17 mouse cellular contexts compared by ENCODE assay signal in genomic region chr6:145616402-145617229, GRCm38 (mm10). TPM values are rescaled to one million over a fixed set of nuclear protein-coding genes. Genes with fewer than 3 reads are reported as not detected.
DNase-seq lines count a peak whose midpoint lies in the region; ATAC-seq and TF ChIP-seq lines count a peak whose summit lies in the region.
"Had no signal": no experiment of that assay in that cellular context is flagged by ENCODE, and none has a peak within 500 bp of the region (broad histone marks: within the 10 kb centered on the region; RNA-seq: fewer than 3 reads in every experiment).

No protein-coding gene starts in this region.

- no peak for ATAC-seq in liver, embryonic 13.5 days (ENCODE audit: low read depth)
- ATAC-seq in forebrain, embryonic 15.5 days (replicated peaks) = no peak
- ATAC-seq: forebrain, embryonic 16.5 days had no signal

- TF ChIP-seq EP300 in heart, adult 2 months (IDR thresholded peaks at IDR 0.05; ENCODE audit: insufficient read depth, low read depth, low read length) = no peak

- 0 out of 2 replicates have a peak overlapping the region, but pooled peaks have one; percentile 5 for H3K4me2 ChIP-seq in liver, embryonic 13.5 days
- H3K4me2 ChIP-seq in forebrain, embryonic 15.5 days (replicated peaks) = no peak overlapping the region
- H3K4me2 ChIP-seq: hindbrain, embryonic 15.5 days; neural tube, embryonic 13.5 days had no signal

- no peaks in the 10 kb centered on the region for H3K27me3 ChIP-seq in heart, adult 2 months (ENCODE audit: control insufficient read depth, insufficient read depth, low read length)
- H3K27me3 ChIP-seq in testis, adult 2 months (ENCODE audit: control insufficient read depth, insufficient read depth, low read length) = no peaks in the 10 kb centered on the region
- H3K27me3 ChIP-seq in liver, embryonic 13.5 days = no peaks in the 10 kb centered on the region
- H3K27me3 ChIP-seq in forebrain, embryonic 15.5 days = no peaks in the 10 kb centered on the region
- H3K27me3 ChIP-seq: hindbrain, embryonic 15.5 days; neural tube, embryonic 13.5 days had no signal

- no peak overlapping the region for H3K27ac ChIP-seq in heart, adult 2 months
- H3K27ac ChIP-seq in testis, adult 2 months (ENCODE audit: control insufficient read depth, insufficient read depth, low read depth, low read length) = peak overlapping the region; percentile 93
- no peak overlapping the region for H3K27ac ChIP-seq in liver, embryonic 13.5 days
- H3K27ac ChIP-seq in forebrain, embryonic 15.5 days (replicated peaks) = no peak overlapping the region
- H3K27ac ChIP-seq: hindbrain, embryonic 15.5 days; neural tube, embryonic 13.5 days had no signal

- no peak for TF ChIP-seq POLR2A in heart, adult 2 months (IDR thresholded peaks at IDR 0.05; ENCODE audit: insufficient read depth, low read depth, low read length)
- TF ChIP-seq POLR2A in testis, adult 2 months (IDR thresholded peaks at IDR 0.05; ENCODE audit: control insufficient read depth, low read depth, low read length) = no peak

- H3K4me1 ChIP-seq in heart, adult 2 months (ENCODE audit: control insufficient read depth, insufficient read depth, low read length) = no peaks in the 10 kb centered on the region
- peaks cover 7% of the 10 kb centered on the region for H3K4me1 ChIP-seq in testis, adult 2 months (ENCODE audit: control insufficient read depth, insufficient read depth, low read length)
- peaks cover 3% of the 10 kb centered on the region; the same call in 1 of the 2 replicates for H3K4me1 ChIP-seq in liver, embryonic 13.5 days (replicated peaks)
- H3K4me1 ChIP-seq in forebrain, embryonic 15.5 days = no peaks in the 10 kb centered on the region
- H3K4me1 ChIP-seq: hindbrain, embryonic 15.5 days; neural tube, embryonic 13.5 days had no signal

- no peaks in the 10 kb centered on the region for H3K79me2 ChIP-seq in heart, adult 2 months (replicated peaks; ENCODE audit: control insufficient read depth, insufficient read depth, low read length)

- peak overlapping the region; percentile 4; the same call in 1 of the 2 replicates for H3K9ac ChIP-seq in heart, adult 2 months (ENCODE audit: low read depth, low read length)
- H3K9ac ChIP-seq in liver, embryonic 13.5 days = no peak overlapping the region
- H3K9ac ChIP-seq in forebrain, embryonic 15.5 days (replicated peaks) = no peak overlapping the region
- H3K9ac ChIP-seq: hindbrain, embryonic 15.5 days; neural tube, embryonic 13.5 days had no signal

- H3K36me3 ChIP-seq in heart, adult 2 months (ENCODE audit: control insufficient read depth, insufficient read depth, low read length) = no peaks in the 10 kb centered on the region
- no peaks in the 10 kb centered on the region for H3K36me3 ChIP-seq in testis, adult 2 months (ENCODE audit: control insufficient read depth, insufficient read depth, low read length)
- no peaks in the 10 kb centered on the region for H3K36me3 ChIP-seq in liver, embryonic 13.5 days
- no peaks in the 10 kb centered on the region for H3K36me3 ChIP-seq in forebrain, embryonic 15.5 days
- H3K36me3 ChIP-seq: hindbrain, embryonic 15.5 days; neural tube, embryonic 13.5 days had no signal

- no peak for DNase-seq in heart, adult 2 months
- no peak for DNase-seq in heart, postnatal 14 days
- DNase-seq in testis, postnatal 14 days (ENCODE audit: low spot score) = no peak
- no peak for DNase-seq in liver, embryonic 13.5 days
- no peak for DNase-seq in neural tube, embryonic 10.5 days (ENCODE audit: extremely low spot score, low spot score)
- DNase-seq in right cerebral cortex, postnatal 4 days = no peak
- DNase-seq: heart, adult 11 months; kidney, postnatal 14 days; lung, postnatal 4 days; right cerebral cortex, postnatal 25 days; thymus, postnatal 14 days had no signal

- H3K9me3 ChIP-seq in liver, embryonic 13.5 days (replicated peaks) = no peaks in the 10 kb centered on the region
- no peaks in the 10 kb centered on the region for H3K9me3 ChIP-seq in forebrain, embryonic 15.5 days
- H3K9me3 ChIP-seq: hindbrain, embryonic 15.5 days; neural tube, embryonic 13.5 days had no signal

- 0 out of 2 replicates have a peak, but pooled peaks have one; percentile 13 for TF ChIP-seq CTCF in heart, adult 2 months (IDR thresholded peaks at IDR 0.05)
- no peak for TF ChIP-seq CTCF in testis, adult 2 months (IDR thresholded peaks at IDR 0.05; ENCODE audit: control insufficient read depth, insufficient read depth, insufficient replicate concordance, low read depth, low read length)

- intact Hi-C loops in heart, adult 2 months (cut with DNase I) = no loop called here
- intact Hi-C loops in heart, postnatal 14 days (cut with DNase I) = no loop called here

- no peak overlapping the region for H3K4me3 ChIP-seq in heart, adult 2 months
- H3K4me3 ChIP-seq in testis, adult 2 months (ENCODE audit: control insufficient read depth, low read depth, low read length) = peak overlapping the region; percentile 93
- H3K4me3 ChIP-seq in liver, embryonic 13.5 days (replicated peaks) = no peak overlapping the region
- H3K4me3 ChIP-seq in forebrain, embryonic 15.5 days = no peak overlapping the region
- H3K4me3 ChIP-seq: hindbrain, embryonic 15.5 days; neural tube, embryonic 13.5 days had no signal

- WGBS in heart, adult 2 months = 68% methylated on average over 5 of the region's 5 CpGs
- WGBS in liver, embryonic 13.5 days (ENCODE audit: insufficient replicate concordance) = 59% methylated on average over 5 of the region's 5 CpGs
- 89% methylated on average over 5 of the region's 5 CpGs for WGBS in forebrain, embryonic 15.5 days

RNA-seq across cellular contexts. Expression of gene Tuba3b, which starts 1.1 kb away (rescaled TPM):
- total RNA-seq in heart, adult 2 months (2021) = under 1 TPM; 0.20 to 0.31 TPM
- polyA plus RNA-seq in heart, adult 2 months (2012; rRNA removed) = 0.67 and 0.68 TPM in 2 replicates
- under 1 TPM; 0.14 to 0.20 TPM for total RNA-seq in heart, postnatal 14 days (2021)
- 1,453 and 1,540 TPM in 2 replicates for polyA plus RNA-seq in testis, adult 2 months (2012; rRNA removed)
- polyA plus RNA-seq in liver, embryonic 13.5 days (2015; fragmentation: Nextera tagmentation; extraction: Ambion mirVana) = not detected in 2 replicates
- not detected in 2 replicates for polyA plus RNA-seq in forebrain, embryonic 15.5 days (2015; fragmentation: Nextera tagmentation; extraction: Ambion mirVana)
- total RNA-seq: left cerebral cortex, postnatal 14 days had no signal
- polyA plus RNA-seq: forebrain, embryonic 16.5 days; hindbrain, embryonic 15.5 days; neural tube, embryonic 13.5 days had no signal

RNA-seq across cellular contexts. Expression of gene Lmntd1, which starts 2.5 kb away (rescaled TPM):
- 1 to 10 TPM; 2.0 to 2.2 TPM for total RNA-seq in heart, adult 2 months (2021)
- polyA plus RNA-seq in heart, adult 2 months (2012; rRNA removed) = 6.7 and 11.4 TPM in 2 replicates
- total RNA-seq in heart, postnatal 14 days (2021) = 1 to 10 TPM in 1 of 2 experiments, under 1 TPM in 1; 0.59 to 1.4 TPM
- polyA plus RNA-seq in testis, adult 2 months (2012; rRNA removed) = 28.7 and 37.9 TPM in 2 replicates
- polyA plus RNA-seq in liver, embryonic 13.5 days (2015; fragmentation: Nextera tagmentation; extraction: Ambion mirVana) = not detected in 2 replicates
- 0.50 and 0.83 TPM in 2 replicates for polyA plus RNA-seq in forebrain, embryonic 15.5 days (2015; fragmentation: Nextera tagmentation; extraction: Ambion mirVana)

Comparison
In these comparisons a context has a peak if more than half of its experiments do, and no peak if none do; other contexts are left out.
1. RNA of gene Tuba3b, which starts 1.1 kb away (polyA plus RNA-seq): 1,453 to 1,540 TPM in testis, adult 2 months; 0.67 to 0.68 TPM in heart, adult 2 months, not detected in liver, embryonic 13.5 days and not detected in forebrain, embryonic 15.5 days; every median in the first group is over 100 times any median in the second.